Mouse (Mus musculus): ENCODE data around the gene E030030I06Rik. TPM values are rescaled to one million over a fixed set of nuclear protein-coding genes. Genes with fewer than 3 reads are reported as not detected.
A peak's percentile ranks its signal among the peaks of the same experiment; 100 is the strongest.
"Not testable (repeated sequence)": the region's sequence is repeated elsewhere in the genome, so short reads cannot be mapped to it uniquely, and the experiment has no call there.

The E030030I06Rik gene
- 10.8 and 17.5 TPM in 2 replicates for polyA plus RNA-seq (2015; fragmentation: Nextera tagmentation; extraction: Ambion mirVana)

DNA sequence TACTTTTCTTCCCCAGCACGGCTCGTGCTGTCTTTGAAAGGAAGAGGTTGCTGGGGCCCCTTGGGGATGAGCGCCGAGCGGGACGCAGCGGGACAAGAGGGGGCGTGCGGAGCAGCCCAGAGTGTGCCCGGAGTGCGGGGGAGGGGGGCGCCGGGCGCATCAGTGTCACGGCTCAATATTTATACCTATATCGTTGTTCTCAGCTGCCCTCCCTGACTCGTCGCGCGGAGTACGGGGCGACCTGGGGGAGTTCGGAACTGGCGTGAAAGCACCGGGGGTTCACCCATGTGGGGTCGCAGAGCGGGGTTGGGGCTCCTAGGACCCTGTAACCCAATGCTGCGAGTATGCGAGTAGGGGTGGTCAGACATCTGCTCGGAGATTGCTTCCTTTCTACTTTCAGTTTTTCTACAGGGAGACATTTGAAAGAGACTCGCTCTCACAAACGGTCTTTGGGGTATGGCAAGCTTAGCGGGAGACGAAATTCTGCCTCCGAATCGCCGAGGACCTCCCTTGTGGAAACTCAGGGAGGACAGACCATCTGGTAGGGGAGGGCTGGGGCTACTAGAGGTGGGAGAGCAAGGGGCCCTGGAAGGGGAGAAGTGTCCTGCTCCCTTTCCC lies at the start of gene E030030I06Rik:
E030030I06Rik (minus strand) TSS at position 198 of the 618 bp plus-strand sequence.
- H3K27me3 ChIP-seq = peaks cover 36% of the 10 kb centered on the region
- H3K4me3 ChIP-seq = peak within 1 kb of the TSS; percentile 71
- ATAC-seq (ENCODE audit: insufficient number of reproducible peaks, low FRiP score, low TSS enrichment, low read depth) = no peak
- H3K4me1 ChIP-seq = peaks cover 28% of the 10 kb centered on the region
- peak within 1 kb of the TSS; percentile 60 for H3K9ac ChIP-seq
- H3K4me2 ChIP-seq = peak within 1 kb of the TSS; percentile 88
- H3K9me3 ChIP-seq = no peaks in the 10 kb centered on the region
- peak within 1 kb of the TSS; percentile 63; the same call in 1 of the 2 replicates for H3K27ac ChIP-seq
- no peaks in the 10 kb centered on the region for H3K36me3 ChIP-seq
- under 1% methylated on average over 37 of the region's 37 CpGs for WGBS

DNA sequence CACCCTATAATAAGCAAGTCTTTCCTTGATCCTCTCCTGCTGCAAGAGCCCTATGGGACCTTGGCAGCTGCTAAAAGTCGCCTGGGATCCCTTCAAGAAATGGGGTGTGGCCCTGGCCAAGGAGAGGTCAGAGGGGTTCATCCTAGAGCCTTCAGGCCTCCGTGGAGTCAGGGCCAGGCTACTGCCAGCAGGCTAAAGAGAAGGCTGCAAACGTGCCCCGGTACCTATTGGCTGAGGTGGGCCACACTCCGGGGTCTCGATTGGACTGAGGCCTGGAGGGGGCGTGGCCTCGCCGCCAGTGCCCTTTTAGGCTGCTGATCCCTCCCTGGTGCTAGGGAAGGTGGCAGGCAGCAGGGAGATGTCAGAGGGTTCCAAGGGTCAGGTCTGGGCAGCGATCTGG lies 42.0 kb upstream of the E030030I06Rik start:
- not testable (repeated sequence) for H3K9me3 ChIP-seq; H3K4me3 ChIP-seq; H3K27ac ChIP-seq; H3K4me2 ChIP-seq; H3K36me3 ChIP-seq; H3K27me3 ChIP-seq; H3K4me1 ChIP-seq; ATAC-seq (ENCODE audit: insufficient number of reproducible peaks, low FRiP score, low TSS enrichment, low read depth); H3K9ac ChIP-seq
- WGBS = under 1% methylated on average over 8 of the region's 10 CpGs

DNA sequence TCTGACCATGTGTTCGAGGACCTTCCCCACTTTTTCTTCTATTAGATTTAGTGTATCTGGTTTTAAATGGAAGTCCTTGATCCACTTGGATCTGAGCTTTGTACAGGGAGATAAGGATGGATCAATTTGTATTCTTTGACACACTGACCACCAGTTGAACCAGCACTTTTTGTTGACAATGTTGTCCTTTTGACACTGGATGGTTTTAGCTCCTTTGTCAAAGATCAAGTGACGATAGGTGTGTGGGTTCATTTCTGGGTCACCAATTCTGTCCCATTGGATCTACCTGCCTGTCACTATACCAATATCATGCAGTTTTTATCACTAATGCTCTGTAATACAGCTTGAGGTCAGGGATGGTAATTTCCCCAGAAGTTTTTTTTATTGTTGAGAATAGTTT lies 27.4 kb upstream of the E030030I06Rik start:
- H3K27ac ChIP-seq; H3K36me3 ChIP-seq; H3K4me3 ChIP-seq; H3K9me3 ChIP-seq; H3K4me1 ChIP-seq; H3K27me3 ChIP-seq; ATAC-seq (ENCODE audit: insufficient number of reproducible peaks, low FRiP score, low TSS enrichment, low read depth); H3K4me2 ChIP-seq; H3K9ac ChIP-seq: not testable (repeated sequence)
- 72% methylated on average over 2 of the region's 2 CpGs for WGBS

DNA sequence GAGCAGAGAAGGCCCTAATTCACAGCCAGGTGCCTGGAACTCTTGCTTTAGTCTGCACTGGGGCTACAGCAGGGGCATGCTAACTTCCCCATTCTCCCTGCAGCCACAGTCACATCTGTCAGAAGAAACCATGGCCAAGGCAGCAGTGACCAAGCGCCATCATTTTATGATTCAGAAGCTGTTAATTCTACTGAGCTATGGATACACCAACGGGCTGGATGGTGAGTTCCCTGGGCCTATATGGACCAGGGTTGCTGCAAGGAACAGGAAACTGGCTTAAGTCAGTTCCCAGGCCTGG lies 25.1 kb upstream of the E030030I06Rik start:
- not testable (repeated sequence) for H3K27ac ChIP-seq; H3K9me3 ChIP-seq; H3K4me2 ChIP-seq; H3K4me3 ChIP-seq; H3K4me1 ChIP-seq; ATAC-seq (ENCODE audit: insufficient number of reproducible peaks, low FRiP score, low TSS enrichment, low read depth); H3K9ac ChIP-seq; H3K27me3 ChIP-seq; H3K36me3 ChIP-seq
- WGBS = 75% methylated on average over 2 of the region's 2 CpGs

DNA sequence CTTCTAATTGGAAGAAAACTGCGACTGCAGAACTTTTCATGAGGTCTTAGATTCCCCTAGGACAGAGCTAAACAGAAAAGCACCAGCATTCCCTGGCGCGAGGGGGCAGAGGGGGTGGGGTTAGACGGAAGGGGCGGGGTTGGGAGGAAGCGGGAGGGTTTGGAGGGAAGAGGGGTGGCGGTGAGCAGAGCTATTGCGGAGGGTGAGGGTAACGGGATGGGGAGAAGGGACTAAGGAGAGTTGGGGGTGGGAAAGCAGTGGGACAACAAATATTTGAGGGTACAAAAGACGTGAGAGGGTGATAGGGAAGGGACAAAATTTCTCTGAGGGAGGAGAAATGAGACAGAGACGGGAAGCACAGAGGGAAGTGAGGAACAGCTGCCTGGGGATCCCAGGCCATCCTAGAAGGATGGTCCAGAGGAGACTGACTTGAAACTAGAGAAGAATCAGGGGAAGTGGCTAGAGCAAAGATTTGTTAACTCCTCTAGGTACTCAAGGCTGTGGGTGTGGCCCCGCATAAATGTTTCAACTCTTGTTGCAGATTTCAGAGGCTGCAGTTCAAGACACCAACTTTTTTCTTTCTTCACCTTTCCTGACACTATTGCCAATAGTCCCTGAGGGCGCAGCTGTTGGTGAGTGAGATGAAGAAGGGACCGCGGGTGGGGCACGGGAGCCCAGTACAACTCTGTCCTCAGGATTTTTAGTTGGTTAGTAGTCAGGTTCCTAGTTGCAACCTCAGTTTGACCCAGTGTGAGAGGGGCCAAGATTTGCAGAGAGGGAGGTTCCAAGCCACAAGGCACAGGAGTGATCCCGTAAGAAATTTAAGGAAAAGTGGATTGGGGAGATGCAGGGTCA lies 24.5 kb upstream of the E030030I06Rik start:
- ATAC-seq (ENCODE audit: insufficient number of reproducible peaks, low FRiP score, low TSS enrichment, low read depth) = peak; percentile 58; the same call in 1 of the 2 replicates
- H3K4me1 ChIP-seq, H3K36me3 ChIP-seq, H3K9ac ChIP-seq, H3K9me3 ChIP-seq, H3K27ac ChIP-seq, H3K4me3 ChIP-seq, H3K27me3 ChIP-seq: not testable (repeated sequence)
- WGBS = 14% methylated on average over 13 of the region's 17 CpGs
- H3K4me2 ChIP-seq = peak overlapping the region; percentile 22; the same call in 1 of the 2 replicates

DNA sequence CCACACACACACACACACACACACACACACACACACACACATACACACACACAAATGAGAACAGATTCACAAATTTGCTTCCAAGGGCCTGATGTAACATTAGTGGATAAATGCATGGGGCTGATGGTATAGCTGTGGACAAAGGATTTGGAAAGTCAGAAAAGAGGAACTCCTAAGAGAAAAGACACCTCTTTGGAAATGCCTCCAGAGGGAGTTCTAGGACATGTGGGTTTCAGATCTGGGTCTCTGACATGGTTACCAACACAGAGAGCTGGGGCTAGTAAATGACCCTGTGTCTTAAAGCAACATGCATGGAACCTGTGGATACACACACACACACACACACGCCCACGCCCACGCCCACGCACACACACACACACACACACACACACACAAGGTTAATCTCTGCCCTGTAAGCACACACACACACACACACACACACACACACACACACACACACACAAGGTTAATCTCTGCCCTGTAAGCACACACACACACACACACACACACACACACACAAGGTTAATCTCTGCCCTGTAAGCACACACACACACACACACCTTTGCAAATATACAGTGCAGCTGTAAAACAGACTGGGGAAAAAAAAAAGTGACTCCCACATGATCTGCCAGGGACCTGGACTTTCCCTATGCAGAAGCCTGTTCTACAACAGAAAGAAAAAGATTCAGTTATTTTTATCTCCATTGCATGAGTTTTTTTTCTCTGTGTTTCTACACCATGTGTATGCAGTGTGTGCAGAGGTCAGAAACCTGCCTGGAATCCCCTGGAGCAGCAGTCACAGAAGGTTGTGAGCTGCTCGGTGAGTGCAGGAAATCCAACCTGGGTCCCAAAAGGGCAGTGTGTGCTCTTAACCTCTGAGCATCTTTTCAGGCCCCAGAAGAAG lies 23.6 kb upstream of the E030030I06Rik start:
- 40% methylated on average over 1 of the region's 5 CpGs for WGBS
- ATAC-seq (ENCODE audit: insufficient number of reproducible peaks, low FRiP score, low TSS enrichment, low read depth) = not testable (repeated sequence)

DNA sequence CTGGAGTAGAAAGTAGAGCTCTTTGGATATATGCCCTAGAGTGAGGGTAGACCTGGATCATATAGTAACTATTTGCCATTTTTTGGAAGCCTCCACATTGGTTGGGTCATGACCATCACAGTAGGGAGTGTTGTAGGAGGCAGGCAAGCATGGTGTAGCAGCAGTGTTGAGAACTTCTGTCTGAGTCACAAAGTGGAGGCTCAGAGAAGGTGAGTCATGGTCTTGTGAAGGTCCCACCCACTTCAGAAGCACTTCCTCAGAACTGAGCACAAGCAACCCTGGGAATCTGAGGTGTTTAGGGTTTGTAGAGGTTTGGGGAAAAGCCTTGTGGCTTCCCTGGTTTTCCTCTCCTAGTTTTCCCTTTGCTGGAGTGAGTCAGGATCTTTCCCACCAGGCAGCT lies 20.0 kb upstream of the E030030I06Rik start:
- H3K9me3 ChIP-seq; H3K4me3 ChIP-seq; H3K4me1 ChIP-seq; ATAC-seq (ENCODE audit: insufficient number of reproducible peaks, low FRiP score, low TSS enrichment, low read depth); H3K9ac ChIP-seq; H3K27ac ChIP-seq; H3K27me3 ChIP-seq; H3K4me2 ChIP-seq; H3K36me3 ChIP-seq: not testable (repeated sequence)

More for the DNA sequence above, 23.6 kb upstream of the E030030I06Rik start:
- H3K4me1 ChIP-seq, H3K36me3 ChIP-seq, H3K27ac ChIP-seq, H3K9ac ChIP-seq, H3K4me3 ChIP-seq, H3K9me3 ChIP-seq, H3K27me3 ChIP-seq: not testable (repeated sequence)
- peak overlapping the region; percentile 22; the same call in 1 of the 2 replicates for H3K4me2 ChIP-seq

DNA sequence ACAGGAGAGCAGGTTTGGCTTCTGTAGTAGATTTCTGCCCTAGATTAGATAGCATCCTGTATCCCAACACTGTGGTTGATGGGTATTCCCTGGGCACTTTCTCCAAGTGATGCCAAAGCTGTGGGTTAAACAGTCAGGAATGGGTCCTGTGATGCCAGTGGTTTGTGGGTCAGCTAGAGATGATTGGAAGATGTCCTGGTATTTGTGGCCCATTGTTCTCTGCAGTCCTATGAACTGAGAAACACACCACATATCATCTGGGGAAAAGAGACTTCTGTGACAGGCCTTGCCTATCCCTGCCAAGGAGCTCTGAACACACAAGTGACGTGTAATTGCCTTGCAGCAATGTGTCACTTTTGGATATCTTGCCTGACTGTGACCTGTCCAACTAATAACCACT lies 18.0 kb upstream of the E030030I06Rik start:
- H3K9me3 ChIP-seq; H3K9ac ChIP-seq; H3K4me2 ChIP-seq; H3K4me1 ChIP-seq; H3K36me3 ChIP-seq; ATAC-seq (ENCODE audit: insufficient number of reproducible peaks, low FRiP score, low TSS enrichment, low read depth); H3K27me3 ChIP-seq; H3K4me3 ChIP-seq; H3K27ac ChIP-seq: not testable (repeated sequence)
- WGBS = 55% methylated on average over 1 of the region's 1 CpGs

DNA sequence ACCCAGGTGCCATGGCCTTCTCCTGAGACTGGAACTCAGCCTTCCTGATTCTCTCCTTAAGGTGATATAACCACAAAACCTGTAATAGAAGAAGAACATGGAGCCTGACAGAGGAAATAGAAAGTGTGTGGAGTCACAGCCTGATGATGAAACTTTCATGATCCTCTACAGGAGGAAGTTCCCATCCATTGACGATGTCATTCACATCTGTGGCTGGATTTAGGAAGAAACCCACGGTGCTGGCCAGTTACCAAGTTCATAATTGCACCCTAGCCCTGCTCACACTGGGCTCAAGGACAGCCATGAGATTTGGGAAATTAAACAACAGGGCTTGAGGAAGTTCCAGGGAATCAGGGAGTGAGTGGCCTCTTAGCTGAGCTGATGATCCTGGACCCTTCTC lies 17.0 kb upstream of the E030030I06Rik start:
- not testable (repeated sequence) for H3K36me3 ChIP-seq; H3K4me1 ChIP-seq; H3K9ac ChIP-seq; H3K4me2 ChIP-seq; H3K4me3 ChIP-seq; H3K27me3 ChIP-seq; ATAC-seq (ENCODE audit: insufficient number of reproducible peaks, low FRiP score, low TSS enrichment, low read depth); H3K9me3 ChIP-seq; H3K27ac ChIP-seq
- 54% methylated on average over 2 of the region's 2 CpGs for WGBS

DNA sequence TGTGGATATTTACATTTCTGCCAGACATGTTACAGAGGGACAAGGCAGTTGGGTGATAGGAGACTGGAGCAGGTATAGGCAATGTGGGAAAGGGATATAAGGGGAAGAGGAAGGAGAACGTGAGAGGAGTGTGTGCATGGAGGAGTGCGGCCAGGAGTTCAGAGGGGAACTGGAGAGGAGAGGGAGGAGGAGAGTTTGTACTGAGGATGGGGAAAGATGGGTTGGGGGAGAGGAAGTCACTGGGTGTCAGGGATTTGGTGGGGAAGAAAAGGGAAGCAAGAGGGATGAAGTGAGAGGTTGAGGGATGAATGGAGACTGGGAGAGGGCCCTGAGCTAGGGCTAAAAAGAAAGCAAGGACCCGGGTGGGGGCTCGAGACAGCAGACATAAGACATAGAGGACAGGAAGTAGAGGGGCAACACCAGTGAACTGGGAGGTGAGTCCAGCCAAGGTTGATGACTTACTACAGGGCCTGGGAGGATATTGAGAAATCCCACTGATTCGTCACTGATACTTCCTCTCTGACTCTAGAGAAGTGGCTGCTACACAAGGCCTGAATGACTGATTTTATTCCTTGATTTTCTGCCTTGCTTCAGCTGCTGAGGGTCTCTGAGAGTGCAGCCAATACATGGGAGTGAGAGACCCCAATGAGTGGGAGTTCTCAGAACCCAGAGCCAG lies 16.4 kb upstream of the E030030I06Rik start:
- H3K9me3 ChIP-seq; H3K27ac ChIP-seq; H3K9ac ChIP-seq; ATAC-seq (ENCODE audit: insufficient number of reproducible peaks, low FRiP score, low TSS enrichment, low read depth); H3K4me1 ChIP-seq; H3K4me2 ChIP-seq; H3K36me3 ChIP-seq; H3K4me3 ChIP-seq: not testable (repeated sequence)
- H3K27me3 ChIP-seq = peaks cover 13% of the 10 kb centered on the region
- 68% methylated on average over 5 of the region's 5 CpGs for WGBS

DNA sequence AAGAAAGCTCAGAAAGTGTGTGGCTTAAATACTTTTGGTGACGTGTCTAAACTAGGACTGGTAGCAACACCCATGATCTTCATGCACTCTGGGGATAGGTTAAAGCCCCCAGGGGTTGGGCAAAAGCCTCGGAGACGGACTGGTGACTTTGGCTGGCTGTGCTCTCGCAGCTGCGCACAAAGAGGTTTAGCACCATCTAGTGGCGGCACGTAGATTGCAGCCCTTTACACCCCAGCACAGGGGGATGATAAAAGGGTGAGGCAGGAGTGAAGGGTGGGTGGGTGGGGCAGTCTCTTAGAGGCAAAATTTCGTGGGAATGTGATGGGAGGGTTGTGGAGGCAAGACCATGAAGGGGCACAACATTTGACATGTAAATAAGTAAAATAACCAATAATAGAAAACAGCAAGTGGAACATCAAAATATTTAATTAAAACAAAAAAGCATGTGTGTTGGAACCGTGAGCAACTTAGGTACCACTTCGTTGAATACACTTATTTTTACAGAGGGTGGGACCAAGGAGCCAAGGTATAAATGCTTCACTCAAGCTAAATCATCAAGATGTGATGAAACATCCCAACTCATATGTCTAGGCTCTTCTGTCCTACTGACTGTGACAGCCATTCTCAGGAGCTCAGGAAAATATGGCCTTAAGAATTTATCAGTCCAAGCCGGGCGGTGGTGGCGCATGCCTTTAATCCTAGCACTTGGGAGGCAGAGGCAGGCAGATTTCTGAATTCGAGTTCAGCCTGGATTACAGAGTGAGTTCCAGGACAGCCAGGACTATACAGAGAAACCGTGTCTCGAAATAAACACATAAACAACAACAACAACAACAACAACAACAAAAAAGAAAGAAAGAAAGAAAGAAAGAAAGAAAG lies 14.9 kb upstream of the E030030I06Rik start:
- H3K9me3 ChIP-seq; H3K9ac ChIP-seq; H3K27ac ChIP-seq; H3K4me1 ChIP-seq; ATAC-seq (ENCODE audit: insufficient number of reproducible peaks, low FRiP score, low TSS enrichment, low read depth); H3K36me3 ChIP-seq: not testable (repeated sequence)
- H3K4me3 ChIP-seq = peak overlapping the region; percentile 7
- 33% methylated on average over 16 of the region's 16 CpGs for WGBS
- H3K27me3 ChIP-seq = peaks cover 24% of the 10 kb centered on the region
- peak overlapping the region; percentile 31; the same call in 1 of the 2 replicates for H3K4me2 ChIP-seq

All from limb, embryonic 15.5 days (tissue).